Mouse (Mus musculus) lung, postnatal 0 days (tissue): ENCODE measurements around the gene Ing4.

Experiments
- CTCF ChIP-seq: IDR thresholded peaks from 2 replicates; pipeline ENCODE4 v1.5.1; 2016; ENCODE audit warnings: antibody characterized with exemption, mild to moderate bottlenecking
- EP300 ChIP-seq: IDR thresholded peaks from 2 replicates; pipeline ENCODE4 v1.6.1; 2016; ENCODE audit warnings: antibody characterized with exemption, mild to moderate bottlenecking, control low read depth

GRCm38 (mm10) chr6:125046691-125047090 lies 7.1 kb downstream of the Ing4 start:
- TF ChIP-seq CTCF (peak; percentile 93), EP300 (no peak)
